Comparison of ENCODE assay signal across 8 mouse cellular contexts in genomic region chr3:87987633-87988032, GRCm38 (mm10). TPM values are rescaled to one million over a fixed set of nuclear protein-coding genes. Genes with fewer than 3 reads are reported as not detected.
DNase-seq lines count a peak whose midpoint lies in the region; ATAC-seq and TF ChIP-seq lines count a peak whose summit lies in the region.

No protein-coding gene starts in this region.

- peak in 1 of 2 experiments; percentile 47 for DNase-seq in heart, adult 2 months
- DNase-seq in heart, postnatal 14 days: no peak
- DNase-seq in ZHBTc4 (ENCODE audit: low read depth, low spot score) (peak; percentile 86), adipocyte (ENCODE audit: low spot score) (no peak)
- peak; percentile 70 for DNase-seq in forelimb bud, embryonic 11.5 days (ENCODE audit: low read depth, low spot score)
- peak; percentile 58 for DNase-seq in limb, embryonic 14.5 days (ENCODE audit: low spot score)
- no peak for DNase-seq in layer of hippocampus, adult 11-12 months (ENCODE audit: low spot score)

- TF ChIP-seq CTCF in heart, adult 2 months (IDR thresholded peaks at IDR 0.05): no peak

- H3K9me3 ChIP-seq in limb, embryonic 14.5 days (ENCODE audit: control insufficient read depth, low read length): no peaks in the 10 kb centered on the region

- H3K4me2 ChIP-seq in limb, embryonic 14.5 days (replicated peaks; ENCODE audit: low read depth, low read length, severe bottlenecking): peak overlapping the region; percentile 82
- H3K4me2 ChIP-seq in myocyte (ENCODE audit: low read depth): peak overlapping the region; percentile 65

- H3K4me1 ChIP-seq in heart, adult 2 months (ENCODE audit: control insufficient read depth, insufficient read depth, low read length): peaks cover 30% of the 10 kb centered on the region
- peaks cover 44% of the 10 kb centered on the region for H3K4me1 ChIP-seq in limb, embryonic 14.5 days (ENCODE audit: control insufficient read depth, insufficient read depth, low read length)

- peak; percentile 38; the same call in 1 of the 2 replicates for ATAC-seq in limb, embryonic 14.5 days (ENCODE audit: low FRiP score, low read depth)

- intact Hi-C loops in heart, adult 2 months (cut with DNase I): loop anchor here (1.0 kb wide), 2 partner anchors 17 to 52 kb away; no protein-coding TSS in a partner anchor
- intact Hi-C loops in heart, postnatal 14 days (cut with DNase I): loop anchor here (1.0 to 2.0 kb wide), 2 partner anchors 17 to 53 kb away; no protein-coding TSS in a partner anchor

- WGBS in heart, adult 2 months: 2% methylated on average over 15 of the region's 15 CpGs
- under 1% methylated on average over 15 of the region's 15 CpGs for WGBS in limb, embryonic 14.5 days

- H3K27me3 ChIP-seq in heart, adult 2 months (ENCODE audit: control insufficient read depth, insufficient read depth, low read length): no peaks in the 10 kb centered on the region
- peaks cover 22% of the 10 kb centered on the region; the same call in 1 of the 2 replicates for H3K27me3 ChIP-seq in limb, embryonic 14.5 days (ENCODE audit: control insufficient read depth, insufficient read depth, low read length)
- H3K27me3 ChIP-seq in myocyte (ENCODE audit: control insufficient read depth, insufficient read depth, insufficient read length): peaks cover 7% of the 10 kb centered on the region

- H3K36me3 ChIP-seq in heart, adult 2 months (ENCODE audit: control insufficient read depth, insufficient read depth, low read length): no peaks in the 10 kb centered on the region
- H3K36me3 ChIP-seq in limb, embryonic 14.5 days (ENCODE audit: control insufficient read depth, insufficient read depth, low read length): no peaks in the 10 kb centered on the region
- H3K36me3 ChIP-seq in myocyte (ENCODE audit: control insufficient read depth, insufficient read depth): no peaks in the 10 kb centered on the region

- peak overlapping the region; percentile 39 for H3K9ac ChIP-seq in heart, adult 2 months (ENCODE audit: low read depth, low read length)
- peak overlapping the region; percentile 52 for H3K9ac ChIP-seq in limb, embryonic 14.5 days (ENCODE audit: low read depth, low read length, severe bottlenecking)

- 0 out of 2 replicates have a peak, but pooled peaks have one; percentile 18 for TF ChIP-seq POLR2A in heart, adult 2 months (IDR thresholded peaks at IDR 0.05; ENCODE audit: insufficient read depth, low read depth, low read length)
- no peak for TF ChIP-seq POLR2A in limb, embryonic 14.5 days (IDR thresholded peaks at IDR 0.05; ENCODE audit: borderline replicate concordance, extremely low read depth, insufficient read depth, insufficient read length)
- no peak for TF ChIP-seq POLR2A in myocyte (IDR thresholded peaks at IDR 0.05; ENCODE audit: insufficient read length, low read depth)

- no peaks in the 10 kb centered on the region for H3K79me2 ChIP-seq in heart, adult 2 months (replicated peaks; ENCODE audit: control insufficient read depth, insufficient read depth, low read length)
- H3K79me2 ChIP-seq in myocyte (ENCODE audit: control insufficient read depth, insufficient read depth): no peaks in the 10 kb centered on the region

- no peak overlapping the region for H3K27ac ChIP-seq in heart, adult 2 months
- no peak overlapping the region for H3K27ac ChIP-seq in limb, embryonic 14.5 days (replicated peaks; ENCODE audit: low read depth, low read length)

- TF ChIP-seq EP300 in heart, adult 2 months (IDR thresholded peaks at IDR 0.05; ENCODE audit: insufficient read depth, low read depth, low read length): no peak

- H3K4me3 ChIP-seq in heart, adult 2 months: peak overlapping the region; percentile 10; the same call in 1 of the 2 replicates
- peak overlapping the region; percentile 39 for H3K4me3 ChIP-seq in limb, embryonic 14.5 days (replicated peaks; ENCODE audit: low read length)
- no peak overlapping the region for H3K4me3 ChIP-seq in myocyte

- H3ac ChIP-seq in myocyte (ENCODE audit: control insufficient read depth, insufficient read length): no peak overlapping the region

TF ChIP-seq in myocyte, 11 proteins besides CTCF, POLR2A, EP300 and RAD21:
- TF ChIP-seq REST (IDR thresholded peaks at IDR 0.05; ENCODE audit: insufficient read depth, insufficient read length): no peak
- no peak for TF ChIP-seq TCF12 (IDR thresholded peaks at IDR 0.05; ENCODE audit: insufficient read depth, poor library complexity, severe bottlenecking)
- no peak for TF ChIP-seq USF1 (IDR thresholded peaks at IDR 0.05; ENCODE audit: low read depth)
- TF ChIP-seq SRF (IDR thresholded peaks at IDR 0.05; ENCODE audit: control insufficient read depth, insufficient read length, low read depth): no peak
- TF ChIP-seq POLR2AphosphoS2 (IDR thresholded peaks at IDR 0.05; ENCODE audit: insufficient read length, low read depth): no peak
- TF ChIP-seq TCF3 (IDR thresholded peaks at IDR 0.05; ENCODE audit: insufficient read length, low read depth): no peak
- TF ChIP-seq MYOD1 (IDR thresholded peaks at IDR 0.05; ENCODE audit: control insufficient read depth in 1 of 3, insufficient read length in 2 of 3, low read depth in 2 of 3): no peak
- no peak for TF ChIP-seq MYOG (IDR thresholded peaks at IDR 0.05; ENCODE audit: control insufficient read depth in 1 of 3, insufficient read depth in 1 of 3, insufficient read length in 2 of 3, low read depth in 2 of 3)
- TF ChIP-seq CEBPB (IDR thresholded peaks at IDR 0.05; ENCODE audit: insufficient read depth, poor library complexity, severe bottlenecking): no peak
- TF ChIP-seq E2F4 (IDR thresholded peaks at IDR 0.05; ENCODE audit: insufficient read depth): no peak
- no peak for TF ChIP-seq MAX (IDR thresholded peaks at IDR 0.05; ENCODE audit: low read depth)
TF ChIP-seq in myocyte: peak in this region for 0.

RNA-seq across cellular contexts. Expression of gene Bcan, which starts 12.4 kb away (rescaled TPM):
- total RNA-seq in heart, adult 2 months (2021): under 1 TPM in 1 of 2 experiments, not detected in 1; 0.09 TPM
- 0.32 and 0.55 TPM in 2 replicates for polyA plus RNA-seq in heart, adult 2 months (2012; rRNA removed)
- total RNA-seq in heart, postnatal 14 days (2021): under 1 TPM; 0.15 to 0.29 TPM
- polyA plus RNA-seq in limb, embryonic 14.5 days (2012; rRNA removed): 1.6 and 1.8 TPM in 2 replicates
- polyA plus RNA-seq in limb, embryonic 14.5 days (2014; fragmentation: Nextera tagmentation; extraction: Ambion mirVana): 0.39 and 0.41 TPM in 2 replicates
- 0.06 TPM for polyA plus RNA-seq in myocyte (2012; fragmentation: generic; extraction: Trizol)

RNA-seq across cellular contexts. Expression of gene Nes, which starts 16.8 kb away (rescaled TPM):
- total RNA-seq in heart, adult 2 months (2021): 10 to 100 TPM; 14.7 to 22.8 TPM
- polyA plus RNA-seq in heart, adult 2 months (2012; rRNA removed): 6.2 and 10.0 TPM in 2 replicates
- total RNA-seq in heart, postnatal 14 days (2021): 10 to 100 TPM; 32.5 to 39.0 TPM
- polyA plus RNA-seq in limb, embryonic 14.5 days (2012; rRNA removed): 28.4 and 36.0 TPM in 2 replicates
- polyA plus RNA-seq in limb, embryonic 14.5 days (2014; fragmentation: Nextera tagmentation; extraction: Ambion mirVana): 24.5 and 28.7 TPM in 2 replicates
- polyA plus RNA-seq in myocyte (2012; fragmentation: generic; extraction: Trizol): 268 TPM

RNA-seq across cellular contexts. Expression of gene Crabp2, which starts 39.2 kb away (rescaled TPM):
- total RNA-seq in heart, adult 2 months (2021): under 1 TPM in 1 of 2 experiments, not detected in 1; 0.25 TPM
- not detected in 2 replicates for polyA plus RNA-seq in heart, adult 2 months (2012; rRNA removed)
- total RNA-seq in heart, postnatal 14 days (2021): under 1 TPM; 0.31 to 0.56 TPM
- 176 and 192 TPM in 2 replicates for polyA plus RNA-seq in limb, embryonic 14.5 days (2012; rRNA removed)
- polyA plus RNA-seq in limb, embryonic 14.5 days (2014; fragmentation: Nextera tagmentation; extraction: Ambion mirVana): 267 and 331 TPM in 2 replicates
- polyA plus RNA-seq in myocyte (2012; fragmentation: generic; extraction: Trizol): 67.6 TPM

RNA-seq across cellular contexts. Expression of gene Hapln2, which starts 39.8 kb away (rescaled TPM):
- total RNA-seq in heart, adult 2 months (2021): not detected
- polyA plus RNA-seq in heart, adult 2 months (2012; rRNA removed): not detected in 2 replicates
- not detected for total RNA-seq in heart, postnatal 14 days (2021)
- 0.29 and 0.63 TPM in 2 replicates for polyA plus RNA-seq in limb, embryonic 14.5 days (2012; rRNA removed)
- polyA plus RNA-seq in limb, embryonic 14.5 days (2014; fragmentation: Nextera tagmentation; extraction: Ambion mirVana): 0.15 and 0.22 TPM in 2 replicates
- not detected for polyA plus RNA-seq in myocyte (2012; fragmentation: generic; extraction: Trizol)

RNA-seq across cellular contexts. Expression of gene Gpatch4, which starts 55.3 kb away (rescaled TPM):
- total RNA-seq in heart, adult 2 months (2021): 1 to 10 TPM; 9.5 to 9.9 TPM
- polyA plus RNA-seq in heart, adult 2 months (2012; rRNA removed): 4.3 and 8.5 TPM in 2 replicates
- total RNA-seq in heart, postnatal 14 days (2021): 1 to 10 TPM; 6.6 to 9.0 TPM
- polyA plus RNA-seq in limb, embryonic 14.5 days (2012; rRNA removed): 8.3 and 16.2 TPM in 2 replicates
- polyA plus RNA-seq in limb, embryonic 14.5 days (2014; fragmentation: Nextera tagmentation; extraction: Ambion mirVana): 29.7 and 30.2 TPM in 2 replicates
- polyA plus RNA-seq in myocyte (2012; fragmentation: generic; extraction: Trizol): 11.7 TPM

Comparison
In these comparisons a context has a peak if more than half of its experiments do, and no peak if none do; other contexts are left out.
1. DNase-seq: peak in ZHBTc4 (single experiment), forelimb bud, embryonic 11.5 days (single experiment) and limb, embryonic 14.5 days (single experiment); none in heart, postnatal 14 days (0 of 2), adipocyte (single experiment) and layer of hippocampus, adult 11-12 months (single experiment).
2. RNA of gene Crabp2, which starts 39.2 kb away (polyA plus RNA-seq): 176 to 331 TPM in limb, embryonic 14.5 days and 67.6 TPM in myocyte (single experiment); not detected in heart, adult 2 months; every median in the first group is over 10 times any median in the second.